8 mouse cellular contexts compared by ENCODE assay signal in the genomic region with DNA sequence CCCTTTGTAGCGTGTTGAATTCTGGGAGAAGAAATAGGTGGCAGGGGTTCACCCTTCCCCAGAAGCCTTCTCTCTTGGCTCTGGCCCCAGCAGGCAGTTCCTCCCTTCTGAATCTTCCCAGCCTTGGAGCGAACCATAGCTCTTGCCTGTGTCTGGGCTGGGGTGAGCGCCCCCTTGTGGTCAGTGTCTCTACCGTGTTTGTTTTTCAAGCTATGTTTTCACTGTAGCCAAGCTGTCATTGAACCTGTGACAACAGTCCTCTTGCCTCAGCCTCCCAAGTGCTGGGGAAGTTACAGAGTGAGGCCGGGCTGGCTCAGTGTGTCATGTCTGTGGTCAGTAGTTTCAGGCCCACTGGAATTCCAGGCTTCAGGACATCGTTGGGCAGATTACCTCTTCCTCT. TPM values are rescaled to one million over a fixed set of nuclear protein-coding genes. Genes with fewer than 3 reads are reported as not detected.
DNase-seq lines count a peak whose midpoint lies in the region; ATAC-seq lines count a peak whose summit lies in the region.

No protein-coding gene starts in this region.

- peaks cover 2% of the 10 kb centered on the region; the same call in 1 of the 2 replicates for H3K4me1 ChIP-seq in midbrain, embryonic 14.5 days (ENCODE audit: control insufficient read depth, insufficient read depth, low read length)
- H3K4me1 ChIP-seq in midbrain, embryonic 13.5 days (replicated peaks) = peaks cover 18% of the 10 kb centered on the region
- H3K4me1 ChIP-seq in liver, embryonic 13.5 days (replicated peaks) = peaks cover 1% of the 10 kb centered on the region; the same call in 1 of the 2 replicates

- H3K9ac ChIP-seq in midbrain, embryonic 14.5 days (replicated peaks; ENCODE audit: low read length) = no peak overlapping the region
- H3K9ac ChIP-seq in midbrain, embryonic 13.5 days (replicated peaks) = no peak overlapping the region
- H3K9ac ChIP-seq in liver, embryonic 13.5 days = no peak overlapping the region

- H3K27ac ChIP-seq in midbrain, embryonic 14.5 days (replicated peaks; ENCODE audit: low read depth, low read length) = no peak overlapping the region
- H3K27ac ChIP-seq in midbrain, embryonic 13.5 days = no peak overlapping the region
- H3K27ac ChIP-seq in liver, embryonic 13.5 days = no peak overlapping the region

- no peak overlapping the region for H3K4me2 ChIP-seq in midbrain, embryonic 14.5 days (ENCODE audit: low read length)
- H3K4me2 ChIP-seq in midbrain, embryonic 13.5 days (replicated peaks) = no peak overlapping the region
- no peak overlapping the region for H3K4me2 ChIP-seq in liver, embryonic 13.5 days

- WGBS in midbrain, embryonic 14.5 days = 26% methylated on average over 6 of the region's 6 CpGs
- WGBS in midbrain, embryonic 13.5 days = 28% methylated on average over 6 of the region's 6 CpGs
- 8% methylated on average over 6 of the region's 6 CpGs for WGBS in liver, embryonic 13.5 days (ENCODE audit: insufficient replicate concordance)

- no peaks in the 10 kb centered on the region for H3K36me3 ChIP-seq in midbrain, embryonic 14.5 days (ENCODE audit: control insufficient read depth, insufficient read depth, low read length)
- no peaks in the 10 kb centered on the region for H3K36me3 ChIP-seq in midbrain, embryonic 13.5 days
- H3K36me3 ChIP-seq in liver, embryonic 13.5 days = no peaks in the 10 kb centered on the region

- no peak for ATAC-seq in midbrain, embryonic 14.5 days (ENCODE audit: low FRiP score, low TSS enrichment)
- ATAC-seq in midbrain, embryonic 13.5 days = no peak
- ATAC-seq in frontal cortex, adult (ENCODE audit: low TSS enrichment) = peak; percentile 60
- 0 out of 2 replicates have a peak, but pooled peaks have one; percentile 20 for ATAC-seq in liver, embryonic 13.5 days (ENCODE audit: low read depth)

- H3K4me3 ChIP-seq in midbrain, embryonic 14.5 days (replicated peaks; ENCODE audit: low read depth, low read length) = no peak overlapping the region
- H3K4me3 ChIP-seq in midbrain, embryonic 13.5 days (replicated peaks) = no peak overlapping the region
- no peak overlapping the region for H3K4me3 ChIP-seq in liver, embryonic 13.5 days (replicated peaks)

- peaks cover 12% of the 10 kb centered on the region; the same call in 1 of the 2 replicates for H3K27me3 ChIP-seq in midbrain, embryonic 14.5 days (ENCODE audit: control insufficient read depth, insufficient read depth, low read length)
- peaks cover 34% of the 10 kb centered on the region for H3K27me3 ChIP-seq in midbrain, embryonic 13.5 days
- H3K27me3 ChIP-seq in liver, embryonic 13.5 days = peaks cover 56% of the 10 kb centered on the region

- no peaks in the 10 kb centered on the region for H3K9me3 ChIP-seq in midbrain, embryonic 14.5 days (ENCODE audit: control insufficient read depth, low read length)
- H3K9me3 ChIP-seq in midbrain, embryonic 13.5 days = no peaks in the 10 kb centered on the region
- no peaks in the 10 kb centered on the region for H3K9me3 ChIP-seq in liver, embryonic 13.5 days (replicated peaks)

- peak; percentile 82 for DNase-seq in midbrain, embryonic 14.5 days
- peak; percentile 45 for DNase-seq in c-Kit-positive CD71-positive TER-119-positive erythroid progenitor cells, embryonic 14.5 days (ENCODE audit: low spot score)
- peak; percentile 54 to 82 for DNase-seq in kidney, adult 8-10 months
- DNase-seq in liver, embryonic 13.5 days = peak; percentile 42
- DNase-seq in retina, adult 2 months (ENCODE audit: low read depth, low spot score) = peak; percentile 43
- DNase-seq in thymus, postnatal 4 days = peak; percentile 95

RNA-seq across cellular contexts. Expression of gene Gm45623, which starts 4.9 kb away (rescaled TPM):
- polyA plus RNA-seq in midbrain, embryonic 14.5 days (2014; fragmentation: Nextera tagmentation; extraction: Ambion mirVana) = 1.1 and 2.1 TPM in 2 replicates
- 0.74 and 1.2 TPM in 2 replicates for polyA plus RNA-seq in midbrain, embryonic 13.5 days (2015; fragmentation: Nextera tagmentation; extraction: Ambion mirVana)
- polyA plus RNA-seq in liver, embryonic 13.5 days (2015; fragmentation: Nextera tagmentation; extraction: Ambion mirVana) = not detected in 2 replicates

RNA-seq across cellular contexts. Expression of gene Smad5, which starts 55.7 kb away (rescaled TPM):
- 20.4 and 35.7 TPM in 2 replicates for polyA plus RNA-seq in midbrain, embryonic 14.5 days (2014; fragmentation: Nextera tagmentation; extraction: Ambion mirVana)
- polyA plus RNA-seq in midbrain, embryonic 13.5 days (2015; fragmentation: Nextera tagmentation; extraction: Ambion mirVana) = 24.8 and 26.5 TPM in 2 replicates
- 3.7 and 5.3 TPM in 2 replicates for polyA plus RNA-seq in liver, embryonic 13.5 days (2015; fragmentation: Nextera tagmentation; extraction: Ambion mirVana)

Comparison
In these comparisons a context has a peak if more than half of its experiments do, and no peak if none do; other contexts are left out.
1. ATAC-seq: peak in frontal cortex, adult (single experiment) and liver, embryonic 13.5 days (single experiment); none in midbrain, embryonic 14.5 days (single experiment) and midbrain, embryonic 13.5 days (single experiment).
2. DNase-seq: peak in every context shown above with its lines; median percentile 95 in thymus, postnatal 4 days; 82 in midbrain, embryonic 14.5 days; 68 in kidney, adult 8-10 months; 45 in c-Kit-positive CD71-positive TER-119-positive erythroid progenitor cells, embryonic 14.5 days; 43 in retina, adult 2 months; 42 in liver, embryonic 13.5 days.